Mouse (Mus musculus): Measurements from ENCODE around the gene Cacna1s.

Cacna1s gene

DNA sequence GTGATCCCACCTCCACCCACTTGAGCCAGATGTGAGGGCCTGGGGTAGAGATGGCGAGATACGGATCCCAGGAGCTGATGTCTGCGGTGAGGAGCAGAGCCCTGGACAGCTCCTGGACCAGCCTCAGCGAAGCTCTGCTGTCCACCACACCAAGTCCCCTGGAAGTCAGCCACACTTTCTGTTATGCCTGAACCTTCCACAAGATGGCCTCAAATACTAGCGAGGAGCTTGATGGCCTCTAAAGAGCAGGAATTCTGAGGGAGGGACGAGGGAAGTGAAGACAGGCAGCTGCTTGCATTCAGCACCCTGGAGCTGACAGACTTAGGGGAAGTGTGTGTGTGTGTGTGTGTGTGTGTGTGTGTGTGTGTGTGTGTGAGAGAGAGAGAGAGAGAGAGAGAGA lies 1.1 kb upstream of the Cacna1s start:
- DNase-seq: peak; percentile 85

DNA sequence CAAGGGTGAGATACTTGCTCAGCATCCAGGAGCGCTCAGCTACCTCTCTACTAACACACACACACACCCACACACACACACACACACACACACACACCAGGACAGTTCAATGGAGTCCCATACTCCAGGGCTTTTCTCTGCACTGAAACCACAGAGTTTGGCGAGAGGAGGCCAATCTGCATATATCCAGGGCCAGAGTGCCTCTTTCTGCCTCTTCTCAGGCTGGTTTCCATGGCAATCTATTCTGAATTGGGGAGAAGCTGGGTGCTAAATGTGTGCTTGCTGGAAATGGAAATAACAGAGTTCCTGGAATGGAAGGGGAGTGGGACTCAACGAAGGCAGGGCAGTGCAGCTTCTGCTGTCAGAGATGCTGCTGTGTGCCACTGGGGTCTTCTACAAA lies 3.2 kb downstream of the Cacna1s start:
- DNase-seq: peak; percentile 74

DNA sequence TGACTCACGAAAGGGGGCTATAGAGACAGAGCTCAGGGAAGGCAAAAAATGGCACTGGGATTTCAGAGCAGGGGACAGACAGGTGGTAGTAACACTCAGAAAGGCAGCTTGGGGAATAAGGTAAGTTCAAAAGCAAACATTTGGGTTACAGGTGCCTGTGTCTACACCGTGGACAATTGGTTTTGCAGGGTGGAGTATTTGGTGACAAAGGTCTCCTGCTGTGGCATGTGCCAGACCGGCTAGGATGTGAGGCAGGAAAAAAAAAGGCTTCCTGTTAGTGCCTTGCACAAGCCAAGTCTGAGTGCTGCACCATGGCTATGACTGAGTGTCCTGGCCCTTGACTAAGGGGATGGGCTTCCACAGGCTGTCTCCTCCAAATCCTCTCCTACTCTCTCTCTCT lies 6.0 kb downstream of the Cacna1s start:
- no peak for DNase-seq

DNA sequence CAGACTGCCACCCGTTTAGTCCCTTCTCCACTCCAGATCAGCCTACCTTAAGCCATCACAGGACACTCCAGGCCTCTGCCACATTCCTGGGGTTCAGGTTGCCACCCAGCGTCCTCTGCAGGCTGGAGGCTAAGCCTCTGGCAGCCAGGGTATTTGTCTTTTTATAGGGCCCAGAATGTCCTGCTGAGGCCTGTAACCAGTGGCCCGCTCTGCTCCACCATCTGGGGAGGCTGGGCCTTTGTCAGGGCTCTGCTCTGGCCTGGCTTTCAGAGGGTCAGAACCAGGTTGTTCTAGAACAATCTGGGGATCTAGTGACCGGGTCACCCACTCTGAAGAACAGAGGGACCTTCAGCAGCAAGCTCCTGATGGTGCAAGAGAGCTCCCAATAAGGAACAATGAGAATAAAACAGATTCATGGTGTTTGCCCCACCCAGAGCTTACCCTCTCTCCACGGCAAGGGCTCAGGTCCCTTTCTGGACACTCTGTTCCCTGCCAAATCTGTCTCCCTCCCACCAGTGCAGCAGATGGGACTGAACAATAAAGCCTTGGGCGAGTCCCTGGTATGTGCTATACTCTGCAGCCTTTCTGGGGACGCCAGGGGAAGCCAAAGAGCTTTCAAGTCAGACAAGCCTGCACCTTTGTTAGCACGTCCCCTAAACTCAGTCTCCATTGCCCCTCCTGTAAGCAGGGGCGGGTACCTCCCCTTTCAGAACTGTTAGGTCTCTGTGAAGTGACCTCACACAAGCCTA lies 8.7 kb downstream of the Cacna1s start:
- DNase-seq: peak; percentile 78

DNA sequence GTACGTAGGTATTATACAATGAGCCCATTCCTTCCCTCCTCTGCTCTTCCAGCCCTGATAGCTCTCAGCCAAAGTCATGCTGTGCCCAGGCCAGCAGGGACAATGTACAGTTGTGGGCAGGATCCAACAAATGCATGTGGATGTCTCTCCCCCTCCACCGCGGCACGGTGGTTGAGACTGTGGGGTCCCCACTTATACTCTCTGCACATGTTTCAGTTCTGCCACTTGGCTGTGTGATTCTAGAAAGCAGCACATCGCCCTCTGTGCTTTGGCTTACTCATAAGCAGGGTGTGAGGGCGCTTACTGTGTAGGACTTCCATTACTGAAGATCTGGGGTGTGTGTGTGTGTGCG lies 9.2 kb downstream of the Cacna1s start:
- no peak for DNase-seq

DNA sequence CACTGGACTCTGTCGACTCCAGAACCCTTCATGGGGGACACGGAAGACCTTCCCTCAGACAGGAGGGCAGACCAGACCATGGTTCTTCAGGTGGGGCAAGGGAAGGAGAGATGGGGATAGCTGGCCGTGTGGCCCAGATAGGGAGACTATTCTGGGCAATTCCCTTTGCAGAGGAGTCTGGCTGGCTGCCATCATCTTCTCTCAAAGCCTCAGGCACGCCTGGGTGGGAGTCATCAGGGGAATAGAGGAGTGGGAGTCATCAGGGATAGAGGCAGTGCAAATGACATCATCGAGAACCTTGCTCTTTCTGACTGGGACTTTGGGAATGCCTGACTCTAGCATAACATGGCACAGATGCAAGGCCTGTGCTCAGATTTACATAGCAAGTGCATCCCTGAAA lies 11.4 kb downstream of the Cacna1s start:
- peak; percentile 69 for DNase-seq

DNA sequence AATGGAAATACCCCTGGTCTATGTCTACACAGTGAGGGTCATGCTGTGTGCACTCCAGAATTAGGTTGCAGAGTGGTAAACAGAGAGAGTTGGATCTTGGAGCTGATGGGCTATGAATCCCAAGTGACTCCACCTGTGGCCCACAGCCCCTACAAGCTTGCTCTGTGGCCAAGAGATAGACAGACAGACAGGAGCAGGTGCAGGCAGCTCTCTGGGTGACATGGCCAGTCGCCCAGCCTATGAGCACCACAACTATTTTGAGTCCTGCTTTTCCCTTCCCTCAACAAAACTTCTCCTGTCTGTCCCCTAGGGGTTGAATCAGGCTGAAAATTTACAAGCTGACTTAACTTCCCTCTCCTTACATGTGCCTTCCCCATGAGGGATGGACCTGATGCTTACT lies 14.1 kb downstream of the Cacna1s start:
- no peak for DNase-seq

DNA sequence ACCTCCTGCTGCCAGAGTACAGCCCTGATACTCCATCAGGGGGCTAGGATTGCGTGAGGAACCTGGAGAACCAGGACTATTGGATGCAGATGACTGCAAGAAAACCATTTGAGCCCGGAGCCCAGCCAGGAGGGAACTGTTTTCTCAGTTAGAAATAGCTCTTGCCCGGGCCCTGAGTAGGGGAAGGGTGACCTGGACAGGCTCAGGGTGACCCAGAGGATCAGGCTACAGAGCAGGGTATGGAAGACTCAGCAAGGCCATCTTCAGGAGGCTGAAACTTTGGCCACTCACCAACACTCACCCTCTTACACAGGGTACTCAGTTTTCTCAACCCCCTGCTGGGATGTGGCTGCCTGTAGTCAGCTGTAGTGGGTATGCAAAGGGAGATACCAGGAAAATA lies 15.0 kb downstream of the Cacna1s start:
- no peak for DNase-seq

DNA sequence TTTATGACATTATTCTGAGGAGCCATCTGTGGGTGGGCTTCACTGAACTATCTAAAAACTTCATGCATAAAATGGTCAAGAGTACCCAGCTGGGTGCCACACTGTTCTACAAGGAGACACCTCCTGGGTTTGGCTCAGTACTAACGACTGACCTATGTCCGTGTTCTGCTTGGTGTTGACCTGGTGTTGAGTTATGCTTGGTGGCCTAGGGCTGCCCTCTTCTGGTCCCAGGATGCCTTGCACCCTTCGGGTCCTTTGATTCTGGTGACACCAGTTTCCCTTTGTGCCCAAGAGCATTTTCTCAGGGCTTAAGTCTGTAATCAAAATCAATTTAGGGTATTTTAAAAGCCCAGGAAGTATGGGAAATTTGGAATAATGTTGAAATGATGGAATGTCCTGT lies 23.5 kb downstream of the Cacna1s start:
- DNase-seq: peak; percentile 25

DNA sequence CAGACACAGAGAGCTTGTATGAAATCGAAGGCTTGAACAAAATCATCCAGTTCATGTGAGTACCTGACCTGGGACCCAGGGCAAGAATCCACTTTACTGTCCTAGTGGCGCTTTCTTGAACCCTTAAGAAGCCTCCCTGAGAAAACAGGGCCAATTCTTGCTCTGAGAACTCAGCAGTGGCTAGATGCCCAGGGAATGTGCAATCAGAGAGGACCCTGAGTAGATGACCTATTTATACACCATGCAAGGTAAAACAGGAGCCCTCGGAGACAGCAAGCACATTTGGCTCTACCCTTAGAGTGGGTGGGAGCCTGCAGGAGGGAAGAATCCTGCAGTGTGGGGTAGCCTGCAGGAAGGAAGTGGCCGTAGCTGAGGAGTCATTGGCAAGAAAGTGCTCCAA lies 25.1 kb downstream of the Cacna1s start:
- no peak for DNase-seq

DNA sequence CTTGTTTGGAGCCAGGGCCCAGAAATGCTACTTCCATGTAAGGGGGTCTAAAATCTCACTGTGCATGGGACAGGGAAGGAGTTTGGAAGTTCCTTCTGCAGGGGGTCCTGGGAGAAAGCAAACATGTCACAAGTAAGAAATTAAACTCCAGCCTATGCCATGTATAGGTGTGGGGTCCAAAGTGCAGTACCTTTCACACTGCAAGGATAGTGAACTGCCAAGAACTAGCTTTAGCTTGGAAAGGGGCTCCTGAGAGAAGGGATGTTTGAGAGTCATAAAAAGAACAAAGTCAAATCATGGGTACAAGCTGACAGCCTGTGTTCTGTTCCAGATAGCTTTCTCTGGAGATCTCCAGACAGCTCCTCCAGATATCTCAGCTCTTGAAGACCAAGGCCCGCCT lies 28.6 kb downstream of the Cacna1s start:
- DNase-seq: no peak

DNA sequence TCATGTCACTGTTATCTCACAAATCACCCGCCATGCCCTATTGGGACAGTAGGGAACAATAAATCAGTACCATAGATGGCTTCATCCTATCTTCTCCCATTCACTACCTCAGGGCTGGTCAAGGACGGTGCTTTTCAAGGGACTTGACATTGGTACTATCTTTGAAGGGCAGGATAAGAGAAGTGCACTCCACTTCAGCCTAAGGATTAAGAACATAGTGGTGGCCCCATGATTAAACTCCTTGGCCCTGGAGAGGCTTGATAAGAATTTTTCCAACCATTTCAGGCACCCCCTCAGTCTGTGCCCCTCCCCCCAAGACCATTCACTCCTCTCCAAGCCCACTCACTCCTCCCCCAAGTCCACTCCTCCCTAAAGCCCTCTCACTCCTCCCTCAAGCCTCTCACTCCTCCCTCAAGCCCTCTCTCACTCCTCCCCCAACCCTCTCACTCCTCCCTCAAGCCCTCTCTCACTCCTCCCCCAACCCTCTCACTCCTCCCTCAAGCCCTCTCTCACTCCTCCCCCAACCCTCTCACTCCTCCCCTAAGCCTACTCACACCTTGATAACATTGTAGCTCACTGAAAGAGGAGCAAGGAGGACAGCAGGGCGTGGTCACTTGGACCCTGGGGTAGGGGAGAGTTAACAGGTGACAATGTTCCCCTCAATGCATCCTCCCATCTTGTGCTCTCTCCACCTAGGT lies 33.6 kb downstream of the Cacna1s start:
- DNase-seq: no peak

DNA sequence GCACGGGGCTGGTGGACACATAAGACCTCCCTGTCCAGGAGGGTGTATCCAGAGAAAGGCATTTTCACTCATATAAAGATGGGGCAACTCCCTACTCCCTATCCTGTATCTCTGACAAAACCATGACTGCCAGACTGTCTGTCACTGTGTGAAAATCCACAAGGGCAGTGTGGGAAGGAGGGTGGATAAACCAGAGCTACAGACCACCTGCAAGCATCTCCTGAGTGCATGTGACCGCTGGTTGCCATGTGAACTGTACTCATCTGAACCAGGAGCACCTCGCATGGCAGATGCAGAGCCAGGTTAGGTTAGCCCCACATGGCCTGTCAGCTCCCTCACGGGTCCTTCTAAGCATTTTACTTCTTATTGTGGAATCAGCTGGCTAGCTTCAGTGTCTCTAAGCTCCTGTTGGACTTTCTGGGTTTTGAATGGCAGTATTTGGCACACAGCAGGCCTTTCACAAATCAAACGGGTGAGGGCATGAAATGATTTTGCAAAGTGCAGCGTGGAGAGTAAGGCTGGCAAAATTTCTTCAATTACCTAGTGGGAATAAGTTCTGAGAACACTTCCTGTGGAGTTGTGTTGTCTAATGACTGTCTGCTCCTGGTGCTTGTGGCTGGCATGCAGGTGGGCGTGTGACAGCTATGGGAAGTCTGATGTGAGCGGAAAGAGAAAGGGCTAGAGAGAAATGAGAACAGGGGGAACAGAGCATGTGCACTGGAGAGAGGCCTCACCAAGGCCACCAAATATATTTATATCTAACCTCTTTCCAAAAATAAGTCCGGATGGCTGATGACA lies 37.0 kb downstream of the Cacna1s start:
- DNase-seq: peak; percentile 47

DNA sequence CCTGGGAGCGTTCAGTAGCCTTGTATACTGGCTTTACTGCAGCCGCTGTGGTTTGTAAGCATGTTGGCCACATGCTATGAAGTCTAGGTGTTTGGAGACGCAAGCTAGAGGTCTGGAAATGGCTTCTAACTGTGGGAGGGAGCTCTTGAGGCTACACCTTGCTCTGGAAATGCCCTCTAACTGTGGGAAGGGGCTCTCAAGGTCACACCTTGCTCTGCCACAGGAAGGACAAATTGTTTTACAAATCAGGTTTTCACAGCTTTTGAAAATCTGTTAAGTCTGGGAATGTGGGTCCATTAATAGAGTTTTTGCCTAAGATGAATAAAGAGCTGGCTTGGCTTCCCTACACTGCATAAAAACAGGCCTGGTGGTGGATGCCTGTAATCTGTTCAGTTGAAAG lies 41.2 kb downstream of the Cacna1s start:
- no peak for DNase-seq

DNA sequence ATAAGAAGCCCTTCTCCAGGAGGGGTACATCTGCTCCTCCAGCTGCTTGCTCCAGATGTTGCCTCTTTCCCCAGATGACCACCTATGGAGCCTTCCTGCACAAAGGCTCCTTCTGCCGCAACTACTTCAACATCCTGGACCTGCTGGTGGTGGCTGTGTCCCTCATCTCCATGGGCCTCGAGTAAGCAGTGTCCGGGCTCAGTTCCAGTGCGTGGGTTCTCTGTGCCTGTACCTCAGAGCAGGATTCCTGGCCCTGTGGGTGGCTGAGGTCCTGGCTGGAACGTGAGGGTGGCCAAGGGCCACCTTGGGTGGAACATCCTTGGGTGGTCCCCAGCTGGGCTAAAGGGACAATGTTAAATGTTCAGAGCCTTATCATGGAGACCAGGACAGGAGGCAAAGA lies 42.3 kb downstream of the Cacna1s start:
- DNase-seq: no peak

DNA sequence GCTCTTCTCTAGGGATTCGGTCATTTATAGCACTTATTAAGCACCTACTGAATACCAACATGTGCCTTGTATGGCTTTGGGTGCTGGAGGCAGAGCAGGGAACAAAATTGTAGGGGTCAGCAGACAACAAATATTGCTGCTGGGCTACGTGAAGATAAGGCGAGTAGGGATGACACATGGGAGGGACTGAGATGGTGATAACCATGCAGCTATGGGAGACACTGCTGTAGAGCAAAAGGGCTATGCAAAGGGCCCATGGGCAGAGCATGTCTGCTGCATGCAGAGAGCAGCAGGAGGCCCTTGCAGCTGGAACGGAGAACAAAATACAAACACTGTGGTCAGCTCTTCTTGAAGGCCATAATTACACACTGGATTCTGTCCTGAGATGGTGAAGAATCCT lies 49.5 kb downstream of the Cacna1s start:
- DNase-seq: no peak

DNA sequence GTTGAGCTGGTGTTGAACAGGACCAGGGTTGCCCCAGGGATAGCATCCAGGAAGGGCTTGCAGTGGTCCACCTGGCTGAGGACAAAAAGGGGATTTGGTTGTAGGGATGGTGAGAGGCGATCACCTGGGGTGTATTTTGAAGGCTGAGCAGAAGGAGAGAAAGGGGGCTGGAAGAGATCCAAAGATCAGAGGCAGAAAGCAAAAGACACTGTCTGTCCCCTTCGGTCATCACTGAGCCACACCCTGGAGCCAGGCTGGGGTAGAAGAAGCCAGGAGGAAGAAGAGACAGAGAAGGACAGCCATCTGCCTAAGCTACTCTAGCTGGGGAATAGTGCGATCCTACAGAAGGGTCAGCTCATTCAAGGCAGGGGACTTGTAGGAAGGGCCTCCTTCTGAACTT lies 50.0 kb downstream of the Cacna1s start:
- DNase-seq: no peak

DNA sequence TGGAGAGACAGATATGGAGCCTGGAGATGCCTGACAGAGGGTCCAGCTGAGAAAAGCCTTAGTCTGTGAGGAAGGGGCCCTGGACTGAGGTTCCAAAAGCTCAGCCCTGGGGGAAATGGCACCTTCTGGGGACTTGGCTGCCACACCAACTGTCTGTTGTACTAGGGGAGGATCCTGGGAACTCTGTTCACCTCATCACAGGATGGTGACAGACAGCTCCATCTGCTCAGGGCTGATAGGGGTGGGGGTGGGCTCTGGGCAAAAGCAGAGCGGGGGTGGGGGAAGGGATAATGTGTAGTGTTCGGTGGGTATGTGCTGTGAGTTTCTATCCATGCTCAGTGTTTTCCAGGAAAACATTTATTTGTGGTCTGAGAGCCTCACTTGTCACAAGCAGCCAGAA lies 50.4 kb downstream of the Cacna1s start:
- DNase-seq: no peak

DNA sequence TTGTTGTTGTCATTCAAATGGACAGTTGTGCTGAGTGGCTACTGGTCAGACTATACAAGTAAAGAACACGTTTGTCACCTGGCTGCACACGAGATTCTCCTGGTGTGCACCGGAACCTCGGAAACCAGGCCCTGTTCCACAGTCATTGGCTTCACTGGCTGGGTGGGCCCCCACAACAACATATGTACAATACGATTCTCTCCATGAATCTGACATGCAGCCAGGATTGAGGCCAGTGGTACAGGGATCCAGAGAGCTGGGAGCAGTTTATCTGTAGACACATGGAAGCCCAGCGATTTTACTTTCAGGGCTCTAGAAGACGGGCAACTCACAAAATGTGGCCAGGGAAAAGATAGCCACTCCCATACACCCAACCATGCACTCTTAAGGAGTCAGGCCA lies 51.1 kb downstream of the Cacna1s start:
- DNase-seq: no peak

DNA sequence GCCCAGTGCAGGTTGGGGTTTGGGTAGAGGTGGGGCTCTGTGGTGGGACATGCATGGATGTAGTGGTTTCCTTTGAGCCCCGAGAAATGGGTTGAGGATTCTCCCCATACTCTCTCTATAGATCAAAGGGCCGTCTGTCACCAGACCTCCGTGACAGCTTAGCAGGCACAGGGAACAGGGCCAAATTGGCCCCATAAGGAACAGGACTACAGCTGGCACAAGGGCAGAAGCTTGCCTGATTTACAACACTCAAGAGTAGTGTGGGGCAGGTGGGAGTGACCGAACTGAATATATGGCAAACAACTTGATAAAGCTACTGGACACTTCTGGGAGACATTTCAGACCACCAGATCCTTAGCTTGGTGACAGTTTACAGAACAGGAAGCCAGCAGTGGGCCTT lies 52.2 kb downstream of the Cacna1s start:
- DNase-seq: no peak

DNA sequence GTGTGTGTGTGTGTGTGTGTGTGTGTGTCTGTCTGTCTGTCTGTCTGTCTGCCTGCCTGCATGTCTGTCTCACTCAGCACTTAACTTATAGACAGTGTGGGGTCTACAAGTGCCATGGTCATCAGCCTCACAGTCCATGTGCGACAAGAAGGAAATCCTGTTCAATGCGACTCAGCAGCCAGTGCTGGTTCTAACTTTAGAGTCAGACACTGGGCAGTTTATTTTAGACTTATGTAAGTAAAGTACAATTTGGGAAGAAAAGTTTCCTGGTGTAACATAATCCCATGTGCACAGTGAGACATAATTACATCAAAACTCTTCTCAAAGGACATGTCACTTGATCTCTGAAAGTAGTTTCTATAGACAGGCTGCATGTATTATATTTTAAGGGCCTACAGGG lies 56.9 kb downstream of the Cacna1s start:
- DNase-seq: no peak

DNA sequence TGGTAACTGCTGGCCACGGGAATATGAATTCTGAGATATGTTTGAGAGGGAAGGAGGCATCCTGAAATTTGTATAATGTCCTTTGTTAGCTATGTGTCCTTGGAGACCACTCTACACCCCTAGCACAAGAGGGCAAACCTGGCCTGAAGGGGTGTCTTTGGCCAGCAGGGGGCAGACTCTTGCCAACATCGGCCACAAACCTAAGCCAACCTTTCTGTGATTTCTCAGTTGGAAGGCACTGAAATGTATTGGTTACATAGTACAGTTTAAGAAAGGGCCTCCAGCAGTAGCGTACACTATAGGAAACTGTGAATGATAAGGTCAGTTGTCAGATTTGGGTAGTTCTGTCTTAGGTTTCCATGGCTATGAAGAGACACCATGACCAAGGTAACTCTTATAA lies 63.6 kb downstream of the Cacna1s start:
- peak; percentile 66 for DNase-seq

DNA sequence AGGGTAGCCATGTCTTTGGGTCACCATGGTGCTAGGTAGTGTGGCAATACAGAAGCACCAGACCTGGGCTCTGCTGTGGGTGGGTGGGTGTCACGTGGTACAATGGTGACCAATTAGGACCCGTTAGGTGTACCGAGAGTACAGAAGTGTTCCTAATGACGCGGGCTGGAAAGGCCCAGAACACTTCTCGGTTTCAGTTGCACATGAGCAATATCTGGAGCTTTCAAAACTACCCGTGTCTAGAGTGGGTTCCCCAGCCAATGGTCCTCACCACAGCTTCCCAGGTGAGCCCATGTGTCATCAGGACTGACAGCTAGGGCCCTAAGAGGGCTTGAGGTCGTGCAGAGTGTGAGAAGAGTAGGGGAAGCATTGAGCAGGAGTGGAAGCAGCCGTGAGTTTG lies 64.5 kb downstream of the Cacna1s start:
- no peak for DNase-seq

DNA sequence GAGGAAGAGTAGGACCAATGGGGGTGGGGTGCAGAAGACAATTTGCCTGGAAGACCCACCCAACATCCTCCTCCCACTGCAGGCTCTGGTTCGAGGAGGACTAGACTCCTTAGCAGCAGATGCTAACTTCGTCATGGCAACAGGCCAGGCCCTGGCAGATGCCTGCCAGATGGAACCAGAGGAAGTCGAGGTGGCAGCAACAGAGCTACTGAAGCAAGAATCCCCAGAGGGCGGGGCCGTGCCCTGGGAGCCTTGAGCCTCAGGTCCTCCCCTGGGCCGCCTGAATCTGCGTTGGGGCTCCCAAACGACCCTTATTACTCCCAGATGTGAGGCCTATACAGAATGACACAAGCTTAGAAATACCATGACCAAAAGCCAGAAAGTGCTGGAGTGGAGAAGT lies 66.3 kb downstream of the Cacna1s start:
- peak; percentile 89 for DNase-seq

Data from right cerebral cortex, adult 18-20 months (tissue).